Mouse (Mus musculus): ENCODE measurements around the gene Prkch.

- TF ChIP-seq CTCF (IDR thresholded peaks at IDR 0.05; ENCODE audit: control insufficient read depth, insufficient read depth, insufficient replicate concordance, low read depth, low read length) = no peak
- no peak for TF ChIP-seq POLR2A (IDR thresholded peaks at IDR 0.05; ENCODE audit: control insufficient read depth, low read depth, low read length)
Measured at GRCm38 (mm10) chr12:73736931-73737330, 152.3 kb downstream of the Prkch start.
